Mouse (Mus musculus) heart, postnatal 0 days (tissue): ENCODE results near the gene Olfr472. TPM values are rescaled to one million over a fixed set of nuclear protein-coding genes. Genes with fewer than 3 reads are reported as not detected.
"Not testable (repeated sequence)": the region's sequence is repeated elsewhere in the genome, so short reads cannot be mapped to it uniquely, and the experiment has no call there.

Experiments
- ATAC-seq: fragments of 200-750 bp; cut with Nextera tagmentation; 2 replicates; pipeline ENCODE4 v1.8.0; 2017; ENCODE audit warnings: low read depth, moderate number of reproducible peaks, moderate library complexity; ENCODE audit not compliant: insufficient read depth
- DNase-seq: peaks from one replicate; pipeline ENCODE4 v3.0.0-alpha.2; 2016; ENCODE audit warnings: low spot score
- H3K27ac ChIP-seq: fragments of 300-500 bp; sonication (generic); 2 replicates; pipeline ENCODE4 v1.5.1; 2014; ENCODE audit warnings: low read depth, mild to moderate bottlenecking
- H3K27me3 ChIP-seq: fragments of 300-500 bp; sonication (generic); 2 replicates; pipeline ENCODE4 v1.6.1; 2014; ENCODE audit warnings: low read length, mixed read lengths; ENCODE audit not compliant: control insufficient read depth, insufficient read depth
- H3K36me3 ChIP-seq: fragments of 300-500 bp; sonication (generic); replicated peaks from 2 replicates; pipeline ENCODE4 v1.6.1; 2014; ENCODE audit warnings: low read length, mixed read lengths; ENCODE audit not compliant: control insufficient read depth, insufficient read depth
- H3K4me1 ChIP-seq: fragments of 300-500 bp; sonication (generic); 2 replicates; pipeline ENCODE4 v1.6.1; 2014; ENCODE audit warnings: antibody characterized with exemption; ENCODE audit not compliant: control insufficient read depth, insufficient read depth
- H3K4me2 ChIP-seq: fragments of 300-500 bp; sonication (generic); 2 replicates; pipeline ENCODE4 v1.6.1; 2014; ENCODE audit warnings: low read depth, mild to moderate bottlenecking, low read length, moderate library complexity
- H3K4me3 ChIP-seq: fragments of 300-500 bp; sonication (generic); 2 replicates; pipeline ENCODE4 v1.5.1; 2014; ENCODE audit warnings: low read depth, low read length
- H3K9ac ChIP-seq: fragments of 300-500 bp; sonication (generic); replicated peaks from 2 replicates; pipeline ENCODE4 v1.6.1; 2014; ENCODE audit warnings: low read depth, low read length, mixed read lengths
- H3K9me3 ChIP-seq: fragments of 300-500 bp; sonication (generic); replicated peaks from 2 replicates; pipeline ENCODE4 v1.6.1; 2016; ENCODE audit warnings: low read length; ENCODE audit not compliant: control insufficient read depth
- CTCF ChIP-seq: IDR thresholded peaks from 2 replicates; pipeline ENCODE4 v1.5.1; 2016; ENCODE audit warnings: antibody characterized with exemption, control low read depth, low read depth
- EP300 ChIP-seq: IDR thresholded peaks from 2 replicates; pipeline ENCODE4 v1.6.1; 2016; ENCODE audit warnings: antibody characterized with exemption, low read depth
- WGBS: fragments of 180-500 bp; shearing (Covaris S2); extraction: QIAGEN DNeasy Blood & Tissue Kit; methylation state at CpG from one replicate; pipeline ENCODE4 v1.1.7; 2014; 5-methylcytosine and 5-hydroxymethylcytosine counted together
- polyA plus RNA-seq: library from polyadenylated mRNA; unstranded; fragments of >200 nt; fragmentation: Nextera tagmentation; extraction: Ambion mirVana; gene quantifications from 2 replicates; pipeline ENCODE4 v1.2.1, GENCODE M21; 2015
- total RNA-seq: library from RNA; depleted of rRNA; stranded (reverse); fragments of >200 nt; gene quantifications from 2 replicates; pipeline ENCODE4 v1.2.3, GENCODE M21; 2014; ENCODE audit warnings: low replicate concordance; rRNA removed

The Olfr472 gene
- total RNA-seq (not detected in 2 replicates), polyA plus RNA-seq (not detected in 2 replicates)

DNA sequence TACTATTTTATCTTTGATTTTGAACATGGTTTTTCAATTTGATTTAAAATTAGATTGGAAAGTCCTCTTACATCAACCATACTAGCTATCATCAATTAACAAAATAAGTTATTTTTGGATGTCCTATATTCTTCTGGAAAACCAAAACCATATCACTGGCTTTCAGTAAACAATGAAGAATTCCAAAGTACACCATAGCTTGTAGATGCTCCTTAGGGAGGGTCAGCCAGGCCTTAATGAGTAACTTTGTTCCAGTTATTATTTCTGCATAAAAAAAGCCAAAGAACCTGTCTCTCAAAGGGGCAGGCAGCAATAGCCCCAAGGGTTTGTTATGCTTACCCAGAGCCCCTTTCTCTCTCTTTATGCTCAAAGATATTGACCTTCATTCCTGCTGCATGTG is at the start of gene Olfr472:
TSS of gene Olfr472 (plus strand) at position 301 of the 400 bp plus-strand sequence.
- TF ChIP-seq EP300, result no peak
- TF ChIP-seq CTCF, result no peak
- Histone ChIP-seq H3K9ac (no peak within 1 kb of the TSS), H3K4me3 (no peak within 1 kb of the TSS), H3K36me3 (no peaks in the 10 kb centered on the region), H3K27me3 (no peaks in the 10 kb centered on the region), H3K27ac (no peak within 1 kb of the TSS), H3K4me1 (no peaks in the 10 kb centered on the region), H3K4me2 (no peak within 1 kb of the TSS), H3K9me3 (no peaks in the 10 kb centered on the region)
- ATAC-seq, result no peak
- DNase-seq, result no peak

DNA sequence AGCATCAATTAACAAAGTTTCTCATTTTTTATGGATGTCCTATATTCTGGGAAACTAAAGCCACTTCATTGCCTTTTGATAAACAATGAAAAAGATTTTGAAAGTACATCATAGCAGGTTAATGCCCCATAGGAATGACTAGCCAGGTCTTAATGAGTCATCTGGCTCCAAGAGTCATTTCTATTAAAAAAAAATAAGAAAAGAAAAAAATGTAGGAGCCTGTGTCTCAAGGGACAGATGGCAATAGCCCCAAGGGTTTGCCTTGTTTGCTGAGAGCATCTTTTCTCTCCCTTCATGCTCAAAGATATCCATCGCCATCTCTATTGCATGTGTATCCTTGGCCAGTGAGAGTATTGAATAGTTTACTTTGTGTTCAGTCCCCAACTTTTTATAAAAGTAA is 32.4 kb downstream of the Olfr472 start, which contains the start of gene Olfr473:
TSS of gene Olfr473 (plus strand) at position 301 of the 400 bp plus-strand sequence.
- TF ChIP-seq CTCF (no peak), EP300 (no peak)
- 89% methylated on average over 1 of the region's 1 CpGs for WGBS

GRCm38 (mm10) chr7:107952539-107952938 is 54.8 kb downstream of the Olfr472 start:
- 87% methylated on average over 12 of the region's 12 CpGs for WGBS
- not testable (repeated sequence) for H3K36me3 ChIP-seq, ATAC-seq, DNase-seq, H3K4me2 ChIP-seq, H3K4me1 ChIP-seq, H3K27me3 ChIP-seq, H3K27ac ChIP-seq, H3K9me3 ChIP-seq, H3K4me3 ChIP-seq, H3K9ac ChIP-seq

More for the DNA sequence above, 32.4 kb downstream of the Olfr472 start, which contains the start of gene Olfr473:
- H3K4me1 ChIP-seq, result no peaks in the 10 kb centered on the region
- no peaks in the 10 kb centered on the region for H3K27me3 ChIP-seq
- H3K4me3 ChIP-seq, result no peak within 1 kb of the TSS
- no peak for DNase-seq
- ATAC-seq, result no peak
- no peaks in the 10 kb centered on the region for H3K36me3 ChIP-seq
- 0 out of 2 replicates have a peak, but pooled peaks cover 5% of the 10 kb centered on the region for H3K9me3 ChIP-seq
- no peak within 1 kb of the TSS for H3K4me2 ChIP-seq
- no peak within 1 kb of the TSS for H3K9ac ChIP-seq
- H3K27ac ChIP-seq, result no peak within 1 kb of the TSS

GRCm38 (mm10) chr7:107954343-107954742 is 56.6 kb downstream of the Olfr472 start, which contains the start of gene Olfr474:
TSS of gene Olfr474 (plus strand) at chr7:107954643.
- no peaks in the 10 kb centered on the region for H3K4me1 ChIP-seq
- no peak within 1 kb of the TSS for H3K4me2 ChIP-seq
- H3K9ac ChIP-seq, result no peak within 1 kb of the TSS
- H3K36me3 ChIP-seq, result no peaks in the 10 kb centered on the region
- H3K27ac ChIP-seq, result no peak within 1 kb of the TSS
- no peak for ATAC-seq
- H3K9me3 ChIP-seq, result no peaks in the 10 kb centered on the region
- no peak within 1 kb of the TSS for H3K4me3 ChIP-seq
- WGBS, result 57% methylated on average over 1 of the region's 1 CpGs
- H3K27me3 ChIP-seq, result no peaks in the 10 kb centered on the region
- TF ChIP-seq EP300 (no peak), CTCF (no peak)
- DNase-seq, result no peak

Other genes starting within 250 kb of the Olfr472 start
- not detected in 2 replicates for gene Cyb5r2, start 139.9 kb upstream of the Olfr472 start, total RNA-seq
- 1.0 TPM in 2 replicates for gene Cyb5r2, start 139.9 kb upstream of the Olfr472 start, polyA plus RNA-seq
- gene Ovch2, start 96.7 kb upstream of the Olfr472 start, total RNA-seq, result not detected in 2 replicates
- gene Ovch2, start 96.7 kb upstream of the Olfr472 start, polyA plus RNA-seq, result not detected in 2 replicates
- gene Olfr467, start 85.6 kb upstream of the Olfr472 start, total RNA-seq, result not detected in 2 replicates
- not detected in 2 replicates for gene Olfr467, start 85.6 kb upstream of the Olfr472 start, polyA plus RNA-seq
- not detected in 2 replicates for gene Olfr469, start 72.4 kb upstream of the Olfr472 start, total RNA-seq
- not detected in 2 replicates for gene Olfr469, start 72.4 kb upstream of the Olfr472 start, polyA plus RNA-seq
- gene Olfr470, start 50.4 kb upstream of the Olfr472 start, total RNA-seq, result not detected in 2 replicates
- not detected in 2 replicates for gene Olfr470, start 50.4 kb upstream of the Olfr472 start, polyA plus RNA-seq
- gene Olfr473, start 32.5 kb downstream of the Olfr472 start, total RNA-seq, result not detected in 2 replicates
- gene Olfr473, start 32.5 kb downstream of the Olfr472 start, polyA plus RNA-seq, result not detected in 2 replicates
- not detected in 2 replicates for gene Olfr474, start 56.7 kb downstream of the Olfr472 start, total RNA-seq
- gene Olfr474, start 56.7 kb downstream of the Olfr472 start, polyA plus RNA-seq, result not detected in 2 replicates
- gene Olfr476, start 66.9 kb downstream of the Olfr472 start, total RNA-seq, result not detected in 2 replicates
- not detected in 2 replicates for gene Olfr476, start 66.9 kb downstream of the Olfr472 start, polyA plus RNA-seq
- gene Olfr477, start 88.8 kb downstream of the Olfr472 start, total RNA-seq, result not detected in 2 replicates
- gene Olfr477, start 88.8 kb downstream of the Olfr472 start, polyA plus RNA-seq, result not detected in 2 replicates
- gene Olfr478, start 136.1 kb downstream of the Olfr472 start, total RNA-seq, result not detected in 2 replicates
- not detected in 2 replicates for gene Olfr478, start 136.1 kb downstream of the Olfr472 start, polyA plus RNA-seq
- gene Olfr479, start 152.8 kb downstream of the Olfr472 start, total RNA-seq, result not detected in 2 replicates
- gene Olfr479, start 152.8 kb downstream of the Olfr472 start, polyA plus RNA-seq, result not detected in 2 replicates
- not detected in 2 replicates for gene Olfr480, start 169.4 kb downstream of the Olfr472 start, total RNA-seq
- not detected in 2 replicates for gene Olfr480, start 169.4 kb downstream of the Olfr472 start, polyA plus RNA-seq
- gene Olfr481, start 182.0 kb downstream of the Olfr472 start, total RNA-seq, result not detected in 2 replicates
- gene Olfr481, start 182.0 kb downstream of the Olfr472 start, polyA plus RNA-seq, result not detected in 2 replicates
- gene Olfr482, start 199.7 kb downstream of the Olfr472 start, total RNA-seq, result not detected in 2 replicates
- 0.05 TPM in 1 of 2 replicates, not detected in the other for gene Olfr482, start 199.7 kb downstream of the Olfr472 start, polyA plus RNA-seq
- not detected in 2 replicates for gene Olfr483, start 202.9 kb downstream of the Olfr472 start, total RNA-seq
- not detected in 2 replicates for gene Olfr483, start 202.9 kb downstream of the Olfr472 start, polyA plus RNA-seq
- not detected in 2 replicates for gene Olfr484, start 229.5 kb downstream of the Olfr472 start, total RNA-seq
- not detected in 2 replicates for gene Olfr484, start 229.5 kb downstream of the Olfr472 start, polyA plus RNA-seq